Mouse (Mus musculus) cortical plate, adult 2 months (tissue): ENCODE results near the gene Itpr1.

Source experiments
- CTCF ChIP-seq: fragments of 200-500 bp; IDR thresholded peaks from 2 replicates; pipeline ENCODE4 v1.5.1; 2011; ENCODE audit warnings: mild to moderate bottlenecking, control low read depth, low read length; ENCODE audit not compliant: insufficient read depth; ENCODE audit errors: extremely low read depth
- POLR2A ChIP-seq: fragments of 200-500 bp; IDR thresholded peaks from 2 replicates; pipeline ENCODE4 v1.6.1; 2011; ENCODE audit warnings: mild to moderate bottlenecking, low read length, control low read depth; ENCODE audit not compliant: insufficient read depth; ENCODE audit errors: extremely low read depth

GRCm38 (mm10) chr6:108548413-108548812 is 335.5 kb downstream of the Itpr1 start:
- TF ChIP-seq CTCF (no peak), POLR2A (no peak)
